Mouse (Mus musculus) erythroblast, embryonic 14.5 days (primary cell): ENCODE data around the gene Txk.

Source experiments
- GATA1 ChIP-seq: IDR thresholded peaks from 2 replicates; pipeline ENCODE4 v1.6.1; 2012; ENCODE audit warnings: low read length, inconsistent platforms, mixed read lengths
- TAL1 ChIP-seq: IDR thresholded peaks from 3 replicates; pipeline ENCODE4 v1.6.1; 2012; ENCODE audit warnings: low read length, inconsistent platforms, mixed read lengths

DNA sequence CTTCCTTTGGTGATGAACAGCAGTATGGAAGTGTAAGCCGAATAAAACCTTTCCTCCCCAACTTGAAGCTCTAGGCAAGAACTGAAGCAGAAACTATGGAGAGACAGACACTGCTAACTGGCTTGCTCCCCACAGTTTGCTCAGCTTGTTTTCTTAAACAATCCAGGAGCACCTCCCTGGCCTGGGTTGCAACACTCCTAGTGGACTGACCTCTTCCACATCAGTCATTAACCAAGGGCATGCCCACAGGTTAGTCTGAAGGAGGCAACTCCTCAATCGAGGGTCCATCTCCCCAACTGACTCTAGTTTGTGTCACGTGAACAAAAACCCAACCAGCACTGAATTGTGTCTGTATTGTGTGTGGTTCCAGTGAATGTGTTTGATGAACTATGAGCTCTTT, 87.7 kb downstream of the Txk start:
- TF ChIP-seq GATA1 (no peak), TAL1 (no peak)
